Mouse (Mus musculus) erythroblast, embryonic 14.5 days (primary cell): ENCODE measurements around the gene Gls.

Experiments
- GATA1 ChIP-seq: IDR thresholded peaks from 2 replicates; pipeline ENCODE4 v1.6.1; 2012; ENCODE audit warnings: low read length, inconsistent platforms, mixed read lengths
- TAL1 ChIP-seq: IDR thresholded peaks from 3 replicates; pipeline ENCODE4 v1.6.1; 2012; ENCODE audit warnings: low read length, inconsistent platforms, mixed read lengths

GRCm38 (mm10) chr1:52181994-52182393, 51.0 kb downstream of the Gls start:
- TF ChIP-seq GATA1 (no peak), TAL1 (no peak)
